Mouse (Mus musculus) lung, embryonic 16.5 days (tissue): Measurements from ENCODE around the gene Osbpl11. TPM values are rescaled to one million over a fixed set of nuclear protein-coding genes. Genes with fewer than 3 reads are reported as not detected.
A peak's percentile ranks its signal among the peaks of the same experiment; 100 is the strongest.
"Not testable (repeated sequence)": the region's sequence is repeated elsewhere in the genome, so short reads cannot be mapped to it uniquely, and the experiment has no call there.

Experiments used
- ATAC-seq: fragments of 200-750 bp; cut with Nextera tagmentation; 2 replicates; pipeline ENCODE4 v1.8.0; 2017; ENCODE audit warnings: low read depth, mild to moderate bottlenecking, moderate library complexity
- H3K27ac ChIP-seq: fragments of 300-500 bp; sonication (generic); 2 replicates; pipeline ENCODE4 v1.5.1; 2014; ENCODE audit warnings: mild to moderate bottlenecking, control low read depth, low read length
- H3K27me3 ChIP-seq: fragments of 300-500 bp; sonication (generic); 2 replicates; pipeline ENCODE4 v1.6.1; 2014; ENCODE audit warnings: low read depth, low read length, mixed read lengths; ENCODE audit not compliant: control insufficient read depth, insufficient read depth
- H3K36me3 ChIP-seq: fragments of 300-500 bp; sonication (generic); 2 replicates; pipeline ENCODE4 v1.6.1; 2014; ENCODE audit warnings: low read length; ENCODE audit not compliant: control insufficient read depth, insufficient read depth
- H3K4me1 ChIP-seq: fragments of 300-500 bp; sonication (generic); replicated peaks from 2 replicates; pipeline ENCODE4 v1.6.1; 2014; ENCODE audit warnings: low read length, mixed read lengths; ENCODE audit not compliant: control insufficient read depth, insufficient read depth
- H3K4me2 ChIP-seq: fragments of 300-500 bp; sonication (generic); 2 replicates; pipeline ENCODE4 v1.6.1; 2014; ENCODE audit warnings: low read depth, low read length, control low read depth
- H3K4me3 ChIP-seq: fragments of 300-500 bp; sonication (generic); 2 replicates; pipeline ENCODE4 v1.5.1; 2014; ENCODE audit warnings: mild to moderate bottlenecking, low read length, control low read depth
- H3K9ac ChIP-seq: fragments of 300-500 bp; sonication (generic); 2 replicates; pipeline ENCODE4 v1.6.1; 2014; ENCODE audit warnings: low read length, control low read depth
- H3K9me3 ChIP-seq: fragments of 300-500 bp; sonication (generic); 2 replicates; pipeline ENCODE4 v1.6.1; 2016; ENCODE audit warnings: low read length; ENCODE audit not compliant: control insufficient read depth
- WGBS: fragments of 180-500 bp; shearing (Covaris S2); extraction: QIAGEN DNeasy Blood & Tissue Kit; methylation state at CpG from one replicate; pipeline ENCODE4 v1.1.7; 2014; 5-methylcytosine and 5-hydroxymethylcytosine counted together
- polyA plus RNA-seq: library from polyadenylated mRNA; unstranded; fragments of >200 nt; fragmentation: Nextera tagmentation; extraction: Ambion mirVana; gene quantifications from 2 replicates; pipeline ENCODE4 v1.2.1, GENCODE M21; 2015

Gene Osbpl11
- polyA plus RNA-seq, 1 experiment from 2014 or later = 14.9 TPM

DNA sequence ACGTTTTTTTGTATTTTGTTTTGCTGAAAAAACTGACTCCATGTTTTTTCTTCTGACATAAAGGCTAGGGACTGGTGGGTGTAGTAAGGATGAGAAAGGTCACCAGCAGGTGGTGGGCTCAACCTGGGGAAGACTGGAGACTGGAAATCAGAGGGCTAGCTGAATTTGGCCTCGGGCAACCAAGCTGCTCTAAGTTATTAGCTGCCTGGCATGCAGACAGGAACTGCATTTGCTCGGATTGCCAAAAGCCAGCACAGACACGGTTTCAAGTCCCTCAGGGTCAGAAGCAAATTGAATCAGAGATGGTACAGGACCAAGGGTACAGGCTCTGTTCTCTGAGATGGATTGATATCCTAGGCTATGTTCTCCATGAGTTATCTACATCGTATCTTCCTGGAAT is 11.7 kb upstream of the Osbpl11 start:
- Histone ChIP-seq H3K9ac (no peak overlapping the region), H3K9me3 (no peaks in the 10 kb centered on the region), H3K36me3 (no peaks in the 10 kb centered on the region), H3K4me1 (no peaks in the 10 kb centered on the region), H3K4me3 (no peak overlapping the region), H3K4me2 (no peak overlapping the region), H3K27ac (no peak overlapping the region), H3K27me3 (no peaks in the 10 kb centered on the region)
- WGBS = 62% methylated on average over 5 of the region's 5 CpGs
- no peak for ATAC-seq

DNA sequence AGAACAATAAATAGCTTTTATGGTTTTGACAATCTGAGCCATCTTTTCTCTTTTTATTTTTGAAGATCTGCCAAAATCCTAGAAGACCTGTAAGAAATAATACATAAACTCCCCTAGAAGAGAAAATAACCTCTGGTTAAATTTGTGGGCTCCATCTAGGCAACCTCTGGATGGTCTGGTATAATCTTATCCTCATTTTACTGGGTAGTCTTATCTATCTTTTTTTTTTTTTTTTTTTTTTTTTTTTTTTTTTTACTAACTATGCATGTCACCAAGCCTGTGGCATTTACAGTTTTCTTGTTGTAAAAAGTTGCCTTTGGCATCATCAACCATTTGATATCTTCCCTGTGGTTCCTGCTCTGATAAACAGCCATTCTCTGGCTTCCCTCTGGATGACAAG is 10.2 kb upstream of the Osbpl11 start:
- Histone ChIP-seq H3K9me3 (no peaks in the 10 kb centered on the region), H3K27ac (no peak overlapping the region), H3K4me3 (no peak overlapping the region), H3K4me2 (no peak overlapping the region), H3K27me3 (no peaks in the 10 kb centered on the region), H3K4me1 (no peaks in the 10 kb centered on the region), H3K36me3 (no peaks in the 10 kb centered on the region), H3K9ac (no peak overlapping the region)
- ATAC-seq = no peak

DNA sequence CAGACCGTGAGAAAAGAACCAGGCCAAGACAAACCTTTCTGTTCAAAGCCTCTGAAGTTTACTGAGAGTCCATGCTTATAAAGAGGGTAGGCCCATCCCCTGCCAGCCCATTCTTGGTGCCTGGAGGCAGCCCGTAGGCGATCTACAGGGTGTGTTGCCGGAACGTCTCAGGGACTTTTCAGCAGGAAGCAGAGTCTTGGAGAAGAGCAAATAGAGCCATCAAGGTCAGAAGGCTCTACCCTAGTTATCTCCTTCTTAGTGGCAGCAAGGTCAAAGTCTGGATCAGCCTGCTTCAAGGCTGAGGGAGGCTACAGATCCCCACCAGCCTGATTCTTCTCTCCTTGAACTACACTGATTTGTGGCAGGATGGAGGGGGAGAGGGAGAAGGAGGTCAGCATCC is 8.0 kb upstream of the Osbpl11 start:
- not testable (repeated sequence) for H3K4me3 ChIP-seq, ATAC-seq, H3K36me3 ChIP-seq, H3K4me1 ChIP-seq, H3K27ac ChIP-seq, H3K9ac ChIP-seq, H3K4me2 ChIP-seq, H3K9me3 ChIP-seq, H3K27me3 ChIP-seq
- WGBS = 74% methylated on average over 5 of the region's 5 CpGs

DNA sequence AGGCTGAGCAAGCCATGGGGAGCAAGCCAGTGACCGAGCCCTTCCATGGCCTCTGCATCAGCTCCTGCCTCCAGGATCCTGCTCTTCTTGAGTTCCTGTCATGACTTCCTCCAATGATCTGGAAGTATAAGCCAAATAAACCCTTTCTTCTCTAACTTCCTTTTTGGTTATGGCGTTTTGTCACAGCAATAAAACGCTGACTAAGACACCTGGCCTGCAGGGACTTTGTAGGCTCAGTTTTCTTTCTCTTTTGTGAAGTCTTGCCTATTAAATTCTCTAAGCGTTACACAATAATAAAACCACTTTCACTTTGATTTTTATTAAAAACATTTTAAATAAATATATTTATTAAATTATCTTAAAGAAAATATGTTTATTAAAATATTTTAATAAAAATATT is 7.1 kb upstream of the Osbpl11 start:
- 82% methylated on average over 4 of the region's 4 CpGs for WGBS
- Histone ChIP-seq H3K36me3 (no peaks in the 10 kb centered on the region), H3K4me1 (no peaks in the 10 kb centered on the region), H3K4me3 (no peak overlapping the region), H3K4me2 (no peak overlapping the region), H3K27ac (no peak overlapping the region), H3K9me3 (no peaks in the 10 kb centered on the region), H3K9ac (no peak overlapping the region), H3K27me3 (no peaks in the 10 kb centered on the region)
- ATAC-seq = no peak

DNA sequence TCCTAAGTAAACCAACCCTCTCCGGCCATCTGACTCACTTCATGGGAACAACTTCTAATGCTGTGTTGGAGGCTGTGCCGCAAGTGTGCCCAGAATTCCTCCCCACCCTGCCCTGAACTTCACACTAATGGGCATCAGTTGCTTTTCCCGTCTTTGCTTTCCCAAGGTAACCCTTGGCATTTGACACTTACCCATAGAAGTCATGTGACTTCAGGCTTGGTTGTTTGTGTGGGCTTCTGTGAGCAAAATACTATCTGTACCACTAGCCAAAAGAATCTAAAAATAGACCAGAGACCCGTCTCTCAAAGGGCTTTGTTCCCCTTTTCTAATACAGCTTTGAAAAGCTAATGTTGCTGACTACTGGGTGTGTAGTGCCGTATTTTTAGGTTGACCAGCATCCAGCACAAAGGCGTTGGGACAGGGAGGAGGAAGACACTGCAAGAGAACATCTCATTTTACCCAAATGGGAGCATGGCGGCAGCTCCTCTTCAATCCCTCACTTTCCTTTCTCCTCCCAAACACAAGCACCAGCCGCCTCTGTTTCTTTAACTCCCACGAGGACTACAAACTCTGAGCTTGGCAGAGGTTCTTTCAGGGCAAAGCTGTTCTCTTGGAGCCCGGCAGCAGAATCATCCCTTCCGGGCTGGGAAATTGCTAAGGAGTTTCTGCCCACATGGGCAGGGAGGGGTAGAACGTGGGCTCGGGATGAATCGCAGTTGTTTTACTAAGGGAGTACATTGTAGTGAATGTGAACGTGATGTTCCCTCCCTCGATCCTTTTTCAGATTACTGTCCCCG is 6.4 kb upstream of the Osbpl11 start:
- ATAC-seq = no peak
- Histone ChIP-seq H3K9ac (peak overlapping the region; percentile 33; the same call in 1 of the 2 replicates), H3K27me3 (no peaks in the 10 kb centered on the region), H3K4me2 (no peak overlapping the region), H3K36me3 (no peaks in the 10 kb centered on the region), H3K4me1 (no peaks in the 10 kb centered on the region), H3K9me3 (no peaks in the 10 kb centered on the region), H3K27ac (no peak overlapping the region), H3K4me3 (no peak overlapping the region)
- WGBS = 60% methylated on average over 17 of the region's 17 CpGs

DNA sequence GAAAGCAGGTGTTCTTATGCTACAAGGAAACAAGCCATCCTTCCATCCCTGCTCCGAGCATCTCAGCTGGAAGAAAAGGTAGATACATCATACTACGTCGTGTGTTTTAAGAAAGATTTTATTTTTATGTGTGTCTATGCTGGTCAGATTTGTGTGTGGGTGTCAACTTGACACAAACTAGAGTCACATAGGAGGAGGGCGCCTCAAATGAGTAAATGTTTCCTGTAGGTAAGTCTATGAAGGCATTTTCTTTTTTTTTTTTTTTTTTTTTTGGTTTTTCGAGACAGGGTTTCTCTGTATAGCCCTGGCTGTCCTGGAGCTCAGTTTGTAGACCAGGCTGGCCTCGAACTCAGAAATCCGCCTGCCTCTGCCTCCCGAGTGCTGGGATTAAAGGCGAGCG is 5.6 kb upstream of the Osbpl11 start:
- H3K9me3 ChIP-seq, H3K4me2 ChIP-seq, H3K4me3 ChIP-seq, H3K36me3 ChIP-seq, H3K27ac ChIP-seq, ATAC-seq, H3K4me1 ChIP-seq, H3K27me3 ChIP-seq, H3K9ac ChIP-seq: not testable (repeated sequence)
- WGBS = 91% methylated on average over 9 of the region's 10 CpGs

DNA sequence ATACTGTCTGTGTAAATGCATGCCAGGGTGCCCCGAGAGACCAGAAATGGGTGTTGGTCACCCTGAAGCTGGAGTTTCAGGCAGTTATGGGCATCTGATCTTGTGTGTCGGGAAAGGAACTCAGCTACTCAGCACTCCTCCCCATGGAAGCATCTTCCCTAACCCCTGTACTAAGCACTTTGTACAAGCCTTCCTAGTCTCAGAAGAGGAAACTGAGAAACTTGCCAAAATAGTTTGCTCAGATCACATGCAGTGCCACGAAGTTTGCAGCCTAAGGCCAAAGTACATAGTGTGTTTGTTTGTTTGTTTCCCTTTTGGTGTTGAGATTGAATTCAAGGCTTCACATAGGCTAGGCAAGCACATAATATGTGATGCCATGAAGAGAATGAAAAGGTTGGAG is 5.0 kb upstream of the Osbpl11 start:
- H3K27me3 ChIP-seq = no peaks in the 10 kb centered on the region
- WGBS = 74% methylated on average over 3 of the region's 3 CpGs
- H3K4me1 ChIP-seq = no peaks in the 10 kb centered on the region

DNA sequence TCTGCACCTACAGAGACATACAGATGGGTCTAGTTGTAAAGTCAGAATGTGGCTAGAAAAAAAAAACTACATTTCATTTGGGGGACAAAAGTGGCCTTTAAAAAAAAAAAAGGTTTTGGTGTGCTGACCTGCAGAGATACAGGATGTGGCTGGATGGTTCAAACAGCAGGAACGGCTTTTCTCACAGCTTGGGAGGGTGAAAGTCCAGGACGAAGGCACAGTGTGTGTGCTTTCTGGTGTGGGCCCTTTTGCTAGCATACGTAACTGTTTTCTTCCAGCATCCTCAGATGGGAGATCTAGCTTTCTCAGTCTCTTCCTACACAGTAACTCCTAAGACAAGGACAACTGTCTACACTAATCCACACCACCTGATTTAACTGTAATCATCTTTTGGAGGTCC is 4.1 kb upstream of the Osbpl11 start:
- Histone ChIP-seq H3K4me1 (no peaks in the 10 kb centered on the region), H3K36me3 (no peaks in the 10 kb centered on the region), H3K4me3 (no peak overlapping the region), H3K27ac (no peak overlapping the region), H3K9me3 (no peaks in the 10 kb centered on the region), H3K27me3 (no peaks in the 10 kb centered on the region), H3K9ac (no peak overlapping the region), H3K4me2 (no peak overlapping the region)
- ATAC-seq = no peak
- WGBS = 72% methylated on average over 3 of the region's 3 CpGs

More for the DNA sequence above, 5.0 kb upstream of the Osbpl11 start:
- no peak for ATAC-seq
- no peaks in the 10 kb centered on the region for H3K36me3 ChIP-seq
- no peak overlapping the region for H3K9ac ChIP-seq
- H3K27ac ChIP-seq = no peak overlapping the region
- H3K9me3 ChIP-seq = no peaks in the 10 kb centered on the region
- no peak overlapping the region for H3K4me2 ChIP-seq
- no peak overlapping the region for H3K4me3 ChIP-seq

DNA sequence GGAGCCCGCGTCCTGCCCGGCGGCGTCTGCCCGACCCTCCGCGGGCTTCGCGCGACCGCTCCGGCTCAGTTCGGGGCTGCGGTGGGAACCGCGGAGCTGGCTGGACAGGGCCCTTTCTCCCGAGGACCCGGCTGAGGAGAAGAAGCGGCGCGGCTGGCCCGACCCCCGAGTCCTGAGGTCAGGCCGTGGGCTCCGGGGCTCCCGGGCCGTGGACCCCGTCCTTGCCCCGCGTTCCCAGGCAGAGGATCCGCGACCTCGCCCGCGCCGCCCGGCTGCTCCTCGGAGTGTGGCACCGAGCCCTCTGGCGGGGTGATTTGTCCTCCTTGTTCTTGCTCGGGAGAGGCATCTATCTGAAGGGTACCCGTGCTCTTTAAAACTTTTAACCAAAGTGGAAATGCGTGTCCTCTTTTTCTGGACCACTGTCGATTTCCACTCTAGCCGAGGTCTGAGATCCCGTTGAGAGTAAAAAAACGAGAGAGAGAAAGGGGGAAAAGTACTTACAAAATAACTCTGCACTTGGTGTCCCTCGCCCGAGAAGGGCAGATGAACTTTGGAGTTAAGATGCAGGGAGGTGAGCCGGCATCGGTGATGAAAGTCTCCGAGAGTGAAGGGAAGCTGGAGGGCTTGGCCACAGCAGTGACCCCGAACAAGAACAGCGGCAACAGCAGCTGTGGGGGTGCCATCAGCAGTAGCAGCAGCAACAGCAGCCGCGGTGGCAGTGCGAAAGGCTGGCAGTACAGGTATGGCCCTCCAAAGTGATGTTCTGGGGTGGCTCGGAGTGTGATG is 583 bp downstream of the Osbpl11 start:
- Histone ChIP-seq H3K36me3 (no peaks in the 10 kb centered on the region), H3K4me1 (peaks cover 20% of the 10 kb centered on the region), H3K27ac (peak overlapping the region; percentile 91), H3K4me2 (peak overlapping the region; percentile 92), H3K9ac (peak overlapping the region; percentile 99), H3K9me3 (no peaks in the 10 kb centered on the region), H3K27me3 (no peaks in the 10 kb centered on the region), H3K4me3 (peak overlapping the region; percentile 99)
- WGBS = under 1% methylated on average over 53 of the region's 59 CpGs
- peak; percentile 74 for ATAC-seq
